Mouse (Mus musculus) layer of hippocampus, postnatal 14 days (tissue): ENCODE measurements around the gene Ces1h. TPM values are rescaled to one million over a fixed set of nuclear protein-coding genes. Genes with fewer than 3 reads are reported as not detected.
"Not testable (repeated sequence)": the region's sequence is repeated elsewhere in the genome, so short reads cannot be mapped to it uniquely, and the experiment has no call there.

Experiments used
- DNase-seq, 2 experiments: peaks; one replicate each; pipeline ENCODE4 v3.0.0; 2021 to 2022; ENCODE audit warnings: low spot score in 2 of 2, mixed read lengths in 1 of 2
- long read RNA-seq, 2 experiments: library from polyadenylated mRNA; stranded (forward); transcript quantifications; one replicate each; pipeline ENCODE4 v2.0.0; 2021
- total RNA-seq, 2 experiments: library from RNA; stranded (reverse); gene quantifications; 2 replicates each; pipeline ENCODE4 v1.2.3; 2021

Gene Ces1h
- not detected for total RNA-seq
- long read RNA-seq, experiment 1 = 0 reads
- long read RNA-seq, experiment 2 = 0 reads

GRCm38 (mm10) chr8:93379625-93380024, at the start of gene Ces1h:
Ces1h (minus strand) TSS chr8:93379725.
- DNase-seq = no peak

GRCm38 (mm10) chr8:93427195-93427594, 47.7 kb upstream of the Ces1h start:
- no peak for DNase-seq

- no peak for DNase-seq
Measured at GRCm38 (mm10) chr8:93415387-93415786, 35.9 kb upstream of the Ces1h start.

GRCm38 (mm10) chr8:93408830-93409229, 29.3 kb upstream of the Ces1h start:
- no peak for DNase-seq

GRCm38 (mm10) chr8:93399698-93400097, 20.2 kb upstream of the Ces1h start:
- no peak for DNase-seq

- DNase-seq = peak in 1 of 2 experiments; percentile 46
Measured at GRCm38 (mm10) chr8:93398044-93398443, 18.5 kb upstream of the Ces1h start.

GRCm38 (mm10) chr8:93394079-93394619, 14.6 kb upstream of the Ces1h start:
- not testable (repeated sequence) for DNase-seq

- no peak for DNase-seq
Measured at GRCm38 (mm10) chr8:93369481-93369880, 10.0 kb downstream of the Ces1h start.

- no peak for DNase-seq
Measured at GRCm38 (mm10) chr8:93360113-93360512, 19.4 kb downstream of the Ces1h start.

- no peak for DNase-seq
Measured at GRCm38 (mm10) chr8:93339531-93339930, 40.0 kb downstream of the Ces1h start.

GRCm38 (mm10) chr8:93337207-93337606, 42.3 kb downstream of the Ces1h start, which contains the start of gene Ces1g:
Ces1g (minus strand) TSS chr8:93337308.
- no peak for DNase-seq

- no peak for DNase-seq
Measured at GRCm38 (mm10) chr8:93332703-93333102, 46.8 kb downstream of the Ces1h start.

- no peak for DNase-seq
Measured at GRCm38 (mm10) chr8:93331151-93331550, 48.4 kb downstream of the Ces1h start.

GRCm38 (mm10) chr8:93325123-93325522, 54.4 kb downstream of the Ces1h start:
- DNase-seq = no peak

- DNase-seq = no peak
Measured at GRCm38 (mm10) chr8:93317031-93317430, 62.5 kb downstream of the Ces1h start.

- DNase-seq = no peak
Measured at GRCm38 (mm10) chr8:93315557-93315956, 64.0 kb downstream of the Ces1h start.

Other genes with a start within 250 kb of the Ces1h start
- gene Ces1c, start 248.4 kb downstream of the Ces1h start, total RNA-seq = not detected
- not detected for gene Ces1d, start 181.9 kb downstream of the Ces1h start, total RNA-seq
- gene Ces1e, start 150.1 kb downstream of the Ces1h start, total RNA-seq = not detected
- gene Ces1f, start 100.0 kb downstream of the Ces1h start, total RNA-seq = not detected
- gene Ces1g, start 42.4 kb downstream of the Ces1h start, total RNA-seq = not detected
- 1 to 10 TPM in 1 of 2 experiments, under 1 TPM in 1; 0.86 to 1.7 TPM for gene Ces5a, start 156.1 kb upstream of the Ces1h start, total RNA-seq